ENCODE assay signal across 8 mouse cellular contexts in the genomic region with DNA sequence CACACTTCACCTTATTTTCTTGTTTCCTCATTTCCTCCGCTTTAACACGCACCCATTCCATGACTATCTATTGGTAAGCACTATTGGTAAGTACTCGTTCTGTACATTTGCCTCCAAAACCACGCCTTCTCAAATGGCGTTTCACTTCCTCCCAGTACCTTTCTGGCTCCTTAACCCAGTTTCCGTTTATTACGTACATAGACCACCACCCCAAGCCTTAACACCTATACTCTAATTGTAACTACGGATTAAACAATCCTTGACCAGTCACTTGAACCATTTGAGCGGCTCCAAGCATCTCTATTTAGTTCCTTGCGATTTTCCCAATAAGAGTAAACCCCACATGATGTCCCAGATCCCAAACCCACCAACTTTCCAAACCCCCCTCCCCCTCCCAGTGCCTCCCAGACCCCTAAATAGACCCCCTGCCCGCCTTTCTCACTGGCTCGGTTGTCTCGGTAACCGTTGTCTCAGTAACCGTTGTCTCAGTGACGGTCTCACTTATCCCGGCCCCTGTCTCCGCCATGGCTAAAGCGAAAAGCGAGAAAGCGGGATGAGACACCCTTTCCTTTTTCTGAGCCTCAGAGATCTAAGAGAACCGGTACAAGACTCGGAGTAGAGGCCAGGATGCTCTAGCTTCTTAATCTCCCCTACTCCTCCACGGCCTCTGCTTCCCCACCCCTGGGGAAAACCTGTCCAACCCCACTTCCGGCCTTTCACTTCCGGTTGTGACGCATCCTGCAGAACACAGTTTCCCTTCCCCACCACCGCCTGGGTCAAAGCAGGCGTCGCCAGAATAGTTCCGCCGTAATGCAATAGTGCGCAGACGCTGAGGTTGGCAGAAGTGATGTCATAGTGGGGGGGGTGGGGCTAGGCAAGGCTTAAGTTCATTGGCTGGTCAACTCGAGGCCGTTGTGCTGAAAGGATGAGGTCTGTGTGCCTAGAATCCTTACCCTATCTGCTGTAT. TPM values are rescaled to one million over a fixed set of nuclear protein-coding genes. Genes with fewer than 3 reads are reported as not detected.
DNase-seq lines count a peak whose midpoint lies in the region; ATAC-seq and TF ChIP-seq lines count a peak whose summit lies in the region.

TSS of gene Ppp1r11 (minus strand) at position 761 of the 967 bp plus-strand sequence.

- H3K27me3 ChIP-seq in embryonic facial prominence, embryonic 14.5 days (replicated peaks; ENCODE audit: control insufficient read depth, insufficient read depth, low read length): peaks cover 5% of the 10 kb centered on the region; the same call in 1 of the 2 replicates
- H3K27me3 ChIP-seq in heart, adult 2 months (ENCODE audit: control insufficient read depth, insufficient read depth, low read length): no peaks in the 10 kb centered on the region
- peaks cover 19% of the 10 kb centered on the region for H3K27me3 ChIP-seq in limb, embryonic 13.5 days
- no peaks in the 10 kb centered on the region for H3K27me3 ChIP-seq in midbrain, embryonic 16.5 days (ENCODE audit: control insufficient read depth, insufficient read depth, low read depth, low read length)

- no peaks in the 10 kb centered on the region for H3K79me2 ChIP-seq in heart, adult 2 months (replicated peaks; ENCODE audit: control insufficient read depth, insufficient read depth, low read length)

- peak; percentile 97 for ATAC-seq in embryonic facial prominence, embryonic 14.5 days (ENCODE audit: low read depth)
- ATAC-seq in limb, embryonic 13.5 days (ENCODE audit: low FRiP score, low read depth): peak; percentile 97
- ATAC-seq in midbrain, embryonic 16.5 days: peak; percentile 95

- peak; percentile 89 for TF ChIP-seq EP300 in heart, adult 2 months (IDR thresholded peaks at IDR 0.05; ENCODE audit: insufficient read depth, low read depth, low read length)

- peak within 1 kb of the TSS; percentile 87 for H3K9ac ChIP-seq in embryonic facial prominence, embryonic 14.5 days (ENCODE audit: low read depth, low read length)
- peak within 1 kb of the TSS; percentile 56 for H3K9ac ChIP-seq in heart, adult 2 months (ENCODE audit: low read depth, low read length)
- H3K9ac ChIP-seq in limb, embryonic 13.5 days: peak within 1 kb of the TSS; percentile 78
- peak within 1 kb of the TSS; percentile 76 for H3K9ac ChIP-seq in midbrain, embryonic 16.5 days (ENCODE audit: low read depth, low read length)

- DNase-seq in 3T3-L1 (ENCODE audit: low read depth, low spot score): peak; percentile 99
- DNase-seq in adrenal gland, postnatal 4 days (ENCODE audit: low spot score in 2 of 2): peak; percentile 72 to 91
- DNase-seq in embryonic facial prominence, embryonic 14.5 days (ENCODE audit: low spot score): peak; percentile 99
- peak; percentile 93 to 96 for DNase-seq in heart, adult 2 months
- peak; percentile 96 to 97 for DNase-seq in kidney, adult 8-10 months
- peak; percentile 77 to 93 for DNase-seq in spleen, postnatal 10 days (ENCODE audit: low spot score in 2 of 2)

- no peak for TF ChIP-seq CTCF in heart, adult 2 months (IDR thresholded peaks at IDR 0.05)

- WGBS in embryonic facial prominence, embryonic 14.5 days: 3% methylated on average over 36 of the region's 36 CpGs
- 2% methylated on average over 36 of the region's 36 CpGs for WGBS in heart, adult 2 months
- 2% methylated on average over 36 of the region's 36 CpGs for WGBS in limb, embryonic 13.5 days
- 2% methylated on average over 36 of the region's 36 CpGs for WGBS in midbrain, embryonic 16.5 days

- intact Hi-C loops in heart, adult 2 months (cut with DNase I): no loop called here

- TF ChIP-seq POLR2A in heart, adult 2 months (IDR thresholded peaks at IDR 0.05; ENCODE audit: insufficient read depth, low read depth, low read length): peak; percentile 90

- H3K36me3 ChIP-seq in embryonic facial prominence, embryonic 14.5 days (ENCODE audit: control insufficient read depth, insufficient read depth, low read length): peaks cover 35% of the 10 kb centered on the region
- H3K36me3 ChIP-seq in heart, adult 2 months (ENCODE audit: control insufficient read depth, insufficient read depth, low read length): peaks cover 2% of the 10 kb centered on the region; the same call in 1 of the 2 replicates
- peaks cover 39% of the 10 kb centered on the region for H3K36me3 ChIP-seq in limb, embryonic 13.5 days
- H3K36me3 ChIP-seq in midbrain, embryonic 16.5 days (ENCODE audit: control insufficient read depth, insufficient read depth, low read length): peaks cover 5% of the 10 kb centered on the region; the same call in 1 of the 2 replicates

- H3K27ac ChIP-seq in embryonic facial prominence, embryonic 14.5 days (replicated peaks; ENCODE audit: low read depth, low read length): peak within 1 kb of the TSS; percentile 76
- H3K27ac ChIP-seq in heart, adult 2 months: peak within 1 kb of the TSS; percentile 88
- H3K27ac ChIP-seq in limb, embryonic 13.5 days: peak within 1 kb of the TSS; percentile 44; the same call in 1 of the 2 replicates
- peak within 1 kb of the TSS; percentile 87 for H3K27ac ChIP-seq in midbrain, embryonic 16.5 days (ENCODE audit: low read length)

- no peaks in the 10 kb centered on the region for H3K9me3 ChIP-seq in embryonic facial prominence, embryonic 14.5 days (ENCODE audit: control insufficient read depth, low read length)
- H3K9me3 ChIP-seq in limb, embryonic 13.5 days: no peaks in the 10 kb centered on the region
- no peaks in the 10 kb centered on the region for H3K9me3 ChIP-seq in midbrain, embryonic 16.5 days (replicated peaks; ENCODE audit: control insufficient read depth, low read length, poor library complexity, severe bottlenecking)

- peak within 1 kb of the TSS; percentile 78 for H3K4me2 ChIP-seq in embryonic facial prominence, embryonic 14.5 days (ENCODE audit: low read depth, low read length)
- H3K4me2 ChIP-seq in limb, embryonic 13.5 days (replicated peaks): peak within 1 kb of the TSS; percentile 80
- H3K4me2 ChIP-seq in midbrain, embryonic 16.5 days (ENCODE audit: low read length): peak within 1 kb of the TSS; percentile 91

- H3K4me3 ChIP-seq in embryonic facial prominence, embryonic 14.5 days (ENCODE audit: low read depth, low read length): peak within 1 kb of the TSS; percentile 65
- peak within 1 kb of the TSS; percentile 84 for H3K4me3 ChIP-seq in heart, adult 2 months
- peak within 1 kb of the TSS; percentile 76 for H3K4me3 ChIP-seq in limb, embryonic 13.5 days
- peak within 1 kb of the TSS; percentile 66 for H3K4me3 ChIP-seq in midbrain, embryonic 16.5 days (ENCODE audit: low read depth, low read length)

- H3K4me1 ChIP-seq in embryonic facial prominence, embryonic 14.5 days (ENCODE audit: control insufficient read depth, insufficient read depth, low read length): peaks cover 11% of the 10 kb centered on the region
- peaks cover 2% of the 10 kb centered on the region for H3K4me1 ChIP-seq in heart, adult 2 months (ENCODE audit: control insufficient read depth, insufficient read depth, low read length)
- peaks cover 22% of the 10 kb centered on the region for H3K4me1 ChIP-seq in limb, embryonic 13.5 days
- H3K4me1 ChIP-seq in midbrain, embryonic 16.5 days (ENCODE audit: control insufficient read depth, insufficient read depth, low read length): peaks cover 15% of the 10 kb centered on the region

RNA-seq across cellular contexts. Expression of gene Ppp1r11, which starts in this region (rescaled TPM):
- 10 to 100 TPM; 63.6 to 65.1 TPM for total RNA-seq in adrenal gland, postnatal 4 days (2021)
- 125 and 130 TPM in 2 replicates for polyA plus RNA-seq in embryonic facial prominence, embryonic 14.5 days (2014; fragmentation: Nextera tagmentation; extraction: Ambion mirVana)
- 100 to 1,000 TPM in 1 of 2 experiments, 10 to 100 TPM in 1; 92.4 to 108 TPM for total RNA-seq in heart, adult 2 months (2021)
- polyA plus RNA-seq in heart, adult 2 months (2012; rRNA removed): 56.8 and 70.8 TPM in 2 replicates
- polyA plus RNA-seq in limb, embryonic 13.5 days (2015; fragmentation: Nextera tagmentation; extraction: Ambion mirVana): 115 and 118 TPM in 2 replicates
- 158 and 166 TPM in 2 replicates for polyA plus RNA-seq in midbrain, embryonic 16.5 days (2015; fragmentation: Nextera tagmentation; extraction: Ambion mirVana)

Comparison
In these comparisons a context has a peak if more than half of its experiments do, and no peak if none do; other contexts are left out.
1. Peak in every context shown above with its lines: DNase-seq, ATAC-seq, H3K4me3 ChIP-seq and H3K27ac ChIP-seq.